Mouse (Mus musculus): ENCODE measurements around the gene Sobp. TPM values are rescaled to one million over a fixed set of nuclear protein-coding genes. Genes with fewer than 3 reads are reported as not detected.
A peak's percentile ranks its signal among the peaks of the same experiment; 100 is the strongest.

The Sobp gene
- polyA plus RNA-seq, 1 experiment from 2014 or later, result 3.7 TPM

DNA sequence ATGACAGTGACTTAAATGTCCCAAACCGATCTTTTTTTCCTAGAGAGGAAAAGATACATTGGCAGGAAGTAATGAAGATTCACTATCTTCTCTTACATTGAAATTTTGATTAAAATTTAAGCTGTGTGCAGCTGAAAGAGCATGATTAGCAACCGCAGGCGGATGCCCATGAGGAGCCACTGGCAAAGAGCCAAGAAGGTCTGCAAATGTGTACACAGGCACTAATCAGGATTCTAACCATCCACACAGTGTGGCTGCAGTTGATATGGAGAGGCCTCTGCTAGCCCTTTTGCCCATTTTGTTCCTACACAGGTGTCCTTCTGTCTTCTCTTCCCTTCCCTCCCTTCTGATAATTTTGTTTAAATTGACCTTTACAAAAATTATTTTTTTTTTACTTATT lies 84.3 kb downstream of the Sobp start:
- ATAC-seq (ENCODE audit: insufficient number of reproducible peaks, low FRiP score, low TSS enrichment, low read depth), result no peak
- H3K4me1 ChIP-seq, result no peaks in the 10 kb centered on the region
- no peaks in the 10 kb centered on the region for H3K27me3 ChIP-seq
- no peaks in the 10 kb centered on the region for H3K9me3 ChIP-seq (replicated peaks)
- H3K4me2 ChIP-seq (replicated peaks), result no peak overlapping the region
- H3K9ac ChIP-seq, result no peak overlapping the region
- no peak overlapping the region for H3K27ac ChIP-seq (replicated peaks)
- H3K36me3 ChIP-seq, result no peaks in the 10 kb centered on the region
- H3K4me3 ChIP-seq (replicated peaks), result no peak overlapping the region
- WGBS, result 76% methylated on average over 3 of the region's 3 CpGs

DNA sequence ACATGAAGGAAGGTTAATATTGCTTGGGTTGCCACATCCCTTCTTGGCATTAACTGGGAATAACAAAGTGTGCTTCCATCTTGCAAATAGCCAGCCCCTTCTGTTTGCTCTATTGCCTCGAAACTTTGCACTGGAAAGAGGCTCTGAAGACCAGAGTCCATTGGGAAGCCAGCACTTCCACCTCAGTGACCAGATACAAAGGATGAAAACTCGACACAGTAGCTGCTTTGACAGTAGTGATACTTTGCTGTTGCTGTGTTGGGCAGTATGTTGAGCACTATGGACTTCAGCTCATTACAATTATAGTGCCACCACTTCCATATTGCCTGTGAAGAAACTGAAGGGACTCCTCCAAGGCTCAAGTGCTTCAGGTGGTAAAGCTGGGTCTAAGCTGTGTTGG lies 86.9 kb downstream of the Sobp start:
- no peaks in the 10 kb centered on the region for H3K27me3 ChIP-seq
- H3K4me2 ChIP-seq (replicated peaks), result no peak overlapping the region
- H3K4me3 ChIP-seq (replicated peaks), result no peak overlapping the region
- WGBS, result 73% methylated on average over 2 of the region's 2 CpGs
- H3K4me1 ChIP-seq, result no peaks in the 10 kb centered on the region
- no peak overlapping the region for H3K9ac ChIP-seq
- no peak overlapping the region for H3K27ac ChIP-seq (replicated peaks)
- ATAC-seq (ENCODE audit: insufficient number of reproducible peaks, low FRiP score, low TSS enrichment, low read depth), result no peak
- no peaks in the 10 kb centered on the region for H3K36me3 ChIP-seq
- H3K9me3 ChIP-seq (replicated peaks), result no peaks in the 10 kb centered on the region

DNA sequence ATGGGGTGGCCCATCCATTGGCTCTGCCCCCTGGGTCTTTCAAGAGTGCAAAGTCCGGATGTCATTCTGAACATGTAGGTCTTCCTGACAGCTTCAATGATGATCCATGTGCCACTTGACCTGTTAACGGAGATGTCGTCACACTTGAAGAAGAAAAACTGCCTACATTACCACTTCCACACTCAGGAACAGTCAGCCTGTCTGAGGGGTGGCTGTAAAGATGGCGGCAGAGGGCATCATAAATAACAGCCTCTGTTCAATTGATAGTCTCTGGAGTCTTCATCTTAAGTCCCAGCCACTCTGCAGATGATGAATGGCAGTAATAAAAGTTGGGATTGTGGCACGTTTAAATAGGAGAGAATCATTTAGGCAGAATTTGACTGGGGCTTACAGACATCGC lies 87.4 kb downstream of the Sobp start:
- ATAC-seq (ENCODE audit: insufficient number of reproducible peaks, low FRiP score, low TSS enrichment, low read depth), result no peak
- Histone ChIP-seq H3K36me3 (no peaks in the 10 kb centered on the region), H3K4me1 (no peaks in the 10 kb centered on the region), H3K4me3 (replicated peaks) (no peak overlapping the region), H3K9me3 (replicated peaks) (no peaks in the 10 kb centered on the region), H3K4me2 (replicated peaks) (no peak overlapping the region), H3K9ac (no peak overlapping the region), H3K27ac (replicated peaks) (no peak overlapping the region), H3K27me3 (no peaks in the 10 kb centered on the region)
- 88% methylated on average over 6 of the region's 6 CpGs for WGBS

DNA sequence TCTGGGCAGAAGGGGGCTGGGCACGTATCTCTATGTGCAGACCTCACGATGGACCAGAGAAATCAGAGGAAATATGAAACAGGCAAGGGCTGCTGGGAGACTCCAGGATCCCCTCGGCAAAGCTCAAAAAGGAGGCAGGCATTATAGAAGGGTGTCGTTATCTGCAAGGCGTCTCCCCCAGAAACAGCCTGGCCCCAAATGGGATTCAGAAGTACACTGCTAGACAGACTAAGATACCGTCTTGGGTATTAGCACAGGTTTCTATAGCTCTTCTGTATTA lies 90.3 kb downstream of the Sobp start:
- Histone ChIP-seq H3K36me3 (no peaks in the 10 kb centered on the region), H3K4me2 (replicated peaks) (no peak overlapping the region), H3K9me3 (replicated peaks) (no peaks in the 10 kb centered on the region), H3K9ac (no peak overlapping the region), H3K4me3 (replicated peaks) (no peak overlapping the region), H3K4me1 (no peaks in the 10 kb centered on the region), H3K27me3 (no peaks in the 10 kb centered on the region), H3K27ac (replicated peaks) (no peak overlapping the region)
- ATAC-seq (ENCODE audit: insufficient number of reproducible peaks, low FRiP score, low TSS enrichment, low read depth), result no peak
- 51% methylated on average over 6 of the region's 6 CpGs for WGBS

DNA sequence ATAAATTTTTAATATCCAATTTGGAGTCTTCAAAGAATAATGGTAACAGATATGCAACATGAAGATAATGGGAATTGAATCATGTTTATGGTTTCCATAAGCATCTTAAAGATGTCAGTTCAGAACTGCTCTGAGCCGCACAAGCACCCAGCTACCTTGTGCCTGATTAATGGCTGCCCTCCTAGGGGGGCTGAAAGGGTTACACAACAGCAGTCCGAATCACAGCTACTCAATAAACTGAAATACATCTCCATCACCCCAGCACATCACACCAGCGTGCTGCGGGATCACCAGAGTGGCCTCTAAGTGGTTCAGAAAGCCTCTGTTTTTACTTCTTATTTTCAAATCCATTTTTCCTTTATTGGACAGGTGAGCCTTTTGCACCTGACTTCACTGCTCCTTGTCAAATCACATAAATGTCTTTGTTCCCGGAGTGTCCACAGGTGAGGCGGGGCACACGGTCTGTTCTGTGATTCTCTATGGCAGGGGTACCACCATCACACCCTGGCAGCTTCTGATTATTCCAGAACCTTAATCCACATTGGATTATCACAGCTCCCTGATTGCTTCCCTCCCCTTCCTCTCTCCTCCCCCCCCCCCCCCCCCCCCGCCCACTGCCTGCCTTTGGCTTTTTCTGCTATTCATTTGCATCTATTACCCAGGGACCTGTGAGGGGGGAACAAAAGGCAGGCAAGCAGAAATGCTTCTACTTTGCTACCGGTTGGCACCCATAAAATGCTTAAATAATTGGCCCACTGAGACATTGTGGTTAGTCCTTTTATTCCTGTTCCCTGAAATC lies 90.8 kb downstream of the Sobp start:
- ATAC-seq (ENCODE audit: insufficient number of reproducible peaks, low FRiP score, low TSS enrichment, low read depth), result no peak
- no peaks in the 10 kb centered on the region for H3K4me1 ChIP-seq

DNA sequence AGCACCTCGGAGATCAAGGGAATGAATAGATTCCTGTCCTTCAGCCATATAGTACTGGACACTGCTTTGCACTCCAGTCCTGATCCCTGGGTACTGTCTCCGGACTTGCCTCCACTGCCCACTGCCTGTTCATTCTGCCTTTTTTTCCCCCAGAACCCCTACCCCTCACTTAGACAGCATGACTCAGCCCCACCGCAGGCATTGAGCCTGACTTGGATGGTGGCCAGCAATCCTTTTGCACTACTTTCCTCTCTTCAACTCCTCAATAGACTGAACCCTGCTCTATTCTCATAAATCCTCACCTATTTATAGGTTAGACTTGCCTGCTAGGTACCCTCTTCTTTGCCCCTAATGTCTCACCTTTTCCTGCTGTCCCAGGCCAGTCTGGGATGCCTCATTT lies 93.0 kb downstream of the Sobp start:
- Histone ChIP-seq H3K27ac (replicated peaks) (no peak overlapping the region), H3K4me3 (replicated peaks) (no peak overlapping the region), H3K36me3 (no peaks in the 10 kb centered on the region), H3K27me3 (no peaks in the 10 kb centered on the region), H3K4me2 (replicated peaks) (no peak overlapping the region), H3K9ac (no peak overlapping the region), H3K4me1 (no peaks in the 10 kb centered on the region), H3K9me3 (replicated peaks) (no peaks in the 10 kb centered on the region)
- WGBS, result 71% methylated on average over 3 of the region's 3 CpGs
- no peak; the same call in 1 of the 2 replicates for ATAC-seq (ENCODE audit: insufficient number of reproducible peaks, low FRiP score, low TSS enrichment, low read depth)

More for the DNA sequence above, 90.8 kb downstream of the Sobp start:
- Histone ChIP-seq H3K9ac (no peak overlapping the region), H3K36me3 (no peaks in the 10 kb centered on the region), H3K27ac (replicated peaks) (no peak overlapping the region), H3K27me3 (no peaks in the 10 kb centered on the region), H3K4me3 (replicated peaks) (no peak overlapping the region), H3K9me3 (replicated peaks) (no peaks in the 10 kb centered on the region), H3K4me2 (replicated peaks) (no peak overlapping the region)
- WGBS, result 76% methylated on average over 8 of the region's 9 CpGs

DNA sequence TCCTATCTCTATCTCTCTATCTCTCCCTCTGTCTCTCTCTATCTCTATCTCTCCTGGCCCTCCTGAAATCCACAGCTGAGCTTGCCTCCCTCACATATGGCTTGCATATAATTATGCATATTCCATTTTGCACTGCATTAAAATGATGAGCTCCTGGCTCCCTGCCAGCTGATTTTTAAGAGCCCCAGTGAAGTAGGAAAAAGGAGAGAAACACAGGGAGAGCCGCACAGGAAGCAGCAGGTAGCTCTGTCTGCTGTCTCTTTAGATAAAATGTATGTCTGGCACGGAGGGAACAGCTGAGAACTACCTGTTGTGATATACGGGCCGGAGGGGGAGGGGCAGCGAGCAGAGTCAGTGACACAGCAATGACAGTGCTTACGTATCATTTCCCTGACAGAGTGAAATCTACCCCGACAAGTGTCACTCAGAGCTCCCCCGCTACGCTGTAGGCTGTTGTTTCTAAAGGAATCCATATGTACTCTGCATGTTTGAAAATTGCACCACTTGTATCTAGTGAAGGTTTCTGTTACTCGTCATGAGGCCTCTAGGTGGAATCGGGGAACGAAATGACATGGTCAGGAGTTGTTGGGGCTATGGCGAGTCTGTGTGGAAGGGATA lies 98.7 kb downstream of the Sobp start:
- Histone ChIP-seq H3K9ac (no peak overlapping the region), H3K36me3 (no peaks in the 10 kb centered on the region)
- no peak for ATAC-seq (ENCODE audit: insufficient number of reproducible peaks, low FRiP score, low TSS enrichment, low read depth)

DNA sequence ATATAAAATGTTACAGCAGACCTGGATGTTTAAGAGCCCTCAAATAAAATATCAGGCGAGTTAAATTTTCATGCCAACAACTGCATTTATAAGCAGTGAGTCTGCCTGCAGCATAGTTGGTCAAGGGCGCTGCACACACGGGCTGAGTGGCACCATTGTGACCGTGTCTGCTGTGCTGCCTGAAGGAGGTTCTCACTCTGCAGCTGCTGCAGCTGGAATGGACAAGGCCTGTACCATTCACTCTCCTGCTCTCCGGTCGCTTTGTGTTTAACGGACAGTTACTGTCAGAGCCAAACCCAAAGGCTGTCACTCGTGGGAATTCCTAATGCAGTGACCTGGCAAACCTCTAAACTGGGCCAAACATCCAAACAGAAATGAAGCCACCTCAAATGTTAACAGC lies 101.0 kb downstream of the Sobp start:
- H3K9me3 ChIP-seq (replicated peaks), result no peaks in the 10 kb centered on the region
- no peak overlapping the region for H3K4me3 ChIP-seq (replicated peaks)
- peaks cover 19% of the 10 kb centered on the region; the same call in 1 of the 2 replicates for H3K4me1 ChIP-seq
- ATAC-seq (ENCODE audit: insufficient number of reproducible peaks, low FRiP score, low TSS enrichment, low read depth), result no peak
- H3K27ac ChIP-seq (replicated peaks), result no peak overlapping the region
- H3K9ac ChIP-seq, result no peak overlapping the region
- no peak overlapping the region for H3K4me2 ChIP-seq (replicated peaks)
- H3K27me3 ChIP-seq, result no peaks in the 10 kb centered on the region
- no peaks in the 10 kb centered on the region for H3K36me3 ChIP-seq
- 54% methylated on average over 8 of the region's 8 CpGs for WGBS

More for the DNA sequence above, 98.7 kb downstream of the Sobp start:
- Histone ChIP-seq H3K4me1 (peaks cover 19% of the 10 kb centered on the region; the same call in 1 of the 2 replicates), H3K9me3 (replicated peaks) (no peaks in the 10 kb centered on the region), H3K27ac (replicated peaks) (no peak overlapping the region), H3K27me3 (no peaks in the 10 kb centered on the region), H3K4me3 (replicated peaks) (no peak overlapping the region), H3K4me2 (replicated peaks) (peak overlapping the region; percentile 27; the same call in 1 of the 2 replicates)
- 43% methylated on average over 13 of the region's 13 CpGs for WGBS

DNA sequence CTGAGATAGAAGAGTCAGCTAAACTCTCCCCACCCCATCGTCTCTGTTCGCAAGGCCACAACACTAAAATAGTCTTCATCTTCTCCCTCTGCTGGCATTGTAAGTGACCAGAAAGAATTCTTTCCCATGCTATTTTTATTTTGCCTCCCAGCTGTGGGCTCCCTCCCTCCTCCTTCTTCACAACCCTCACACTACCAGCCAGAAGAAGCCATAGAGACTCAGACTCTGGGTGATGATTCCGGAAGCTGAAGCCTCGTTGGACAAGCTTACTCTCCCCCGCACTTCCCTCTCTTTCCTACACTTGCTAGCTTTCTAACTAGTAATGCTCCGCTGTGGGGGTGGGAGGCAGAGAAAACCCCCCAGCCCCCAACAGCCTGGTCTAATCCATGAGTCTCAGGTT lies 103.4 kb downstream of the Sobp start:
- WGBS, result 78% methylated on average over 6 of the region's 6 CpGs
- no peak for ATAC-seq (ENCODE audit: insufficient number of reproducible peaks, low FRiP score, low TSS enrichment, low read depth)
- no peaks in the 10 kb centered on the region for H3K36me3 ChIP-seq
- H3K9me3 ChIP-seq (replicated peaks), result no peaks in the 10 kb centered on the region
- no peak overlapping the region for H3K9ac ChIP-seq
- H3K27ac ChIP-seq (replicated peaks), result no peak overlapping the region
- H3K4me3 ChIP-seq (replicated peaks), result no peak overlapping the region
- no peaks in the 10 kb centered on the region for H3K27me3 ChIP-seq
- peaks cover 19% of the 10 kb centered on the region; the same call in 1 of the 2 replicates for H3K4me1 ChIP-seq
- no peak overlapping the region for H3K4me2 ChIP-seq (replicated peaks)

DNA sequence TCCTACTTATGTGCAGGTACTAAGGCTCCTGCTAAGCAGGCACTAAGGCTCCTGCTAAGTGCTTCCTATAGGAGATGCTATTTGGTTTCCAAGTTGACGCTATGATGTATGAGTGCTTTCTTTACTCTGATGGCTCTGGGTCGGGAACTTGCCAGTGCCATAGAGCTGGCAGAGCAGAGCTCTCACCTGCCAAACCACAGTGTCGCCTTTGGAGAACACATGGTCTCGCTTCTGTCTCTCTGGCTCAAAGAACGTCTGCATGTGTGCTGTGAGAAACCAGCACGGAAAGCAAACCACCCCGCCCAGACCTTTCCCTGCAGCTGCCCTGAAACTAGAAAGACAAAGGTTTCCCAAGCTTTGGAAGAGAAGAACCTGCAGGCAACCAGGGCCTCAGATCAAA lies 109.0 kb downstream of the Sobp start:
- H3K36me3 ChIP-seq, result no peaks in the 10 kb centered on the region
- H3K27me3 ChIP-seq, result no peaks in the 10 kb centered on the region
- no peak overlapping the region for H3K27ac ChIP-seq (replicated peaks)
- H3K9ac ChIP-seq, result no peak overlapping the region
- no peak overlapping the region for H3K4me2 ChIP-seq (replicated peaks)
- no peak for ATAC-seq (ENCODE audit: insufficient number of reproducible peaks, low FRiP score, low TSS enrichment, low read depth)
- H3K9me3 ChIP-seq (replicated peaks), result no peaks in the 10 kb centered on the region
- no peak overlapping the region for H3K4me3 ChIP-seq (replicated peaks)
- 0 out of 2 replicates have a peak, but pooled peaks cover 2% of the 10 kb centered on the region for H3K4me1 ChIP-seq
- 81% methylated on average over 7 of the region's 7 CpGs for WGBS

DNA sequence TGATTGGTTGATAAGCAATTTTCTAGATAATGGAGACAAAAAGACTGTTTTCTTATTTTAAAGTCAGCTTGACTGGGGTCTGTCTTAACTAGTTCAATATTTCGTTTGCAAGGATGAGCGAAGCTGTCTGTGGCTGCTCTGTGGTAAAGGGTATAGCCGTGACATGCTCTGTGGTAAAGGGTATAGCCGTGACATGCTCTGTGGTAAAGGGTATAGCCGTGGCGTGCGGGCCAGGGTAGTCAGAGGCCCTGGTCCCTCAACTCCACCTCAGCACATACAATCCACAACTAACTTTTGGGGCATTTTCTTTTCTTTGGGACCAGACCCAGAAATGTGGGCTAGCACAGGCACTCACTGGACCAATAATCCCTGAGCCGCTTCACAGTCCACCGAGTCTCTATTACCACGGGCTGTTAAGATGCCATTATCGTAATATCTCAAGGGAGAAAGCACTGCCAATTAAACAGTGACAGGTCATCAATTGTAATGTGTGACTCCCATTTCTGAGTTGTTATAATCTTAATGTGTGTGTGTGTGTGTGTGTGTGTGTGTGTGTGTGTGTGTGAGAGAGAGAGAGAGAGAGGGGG lies 112.7 kb downstream of the Sobp start:
- no peaks in the 10 kb centered on the region for H3K36me3 ChIP-seq
- 73% methylated on average over 11 of the region's 11 CpGs for whole genome bisulfite sequencing
- 0 out of 2 replicates have a peak, but pooled peaks cover 2% of the 10 kb centered on the region for H3K4me1 ChIP-seq
- ATAC-seq (ENCODE audit: insufficient number of reproducible peaks, low FRiP score, low TSS enrichment, low read depth), result no peak
- no peak overlapping the region for H3K4me3 ChIP-seq (replicated peaks)
- H3K27me3 ChIP-seq, result no peaks in the 10 kb centered on the region
- no peaks in the 10 kb centered on the region for H3K9me3 ChIP-seq (replicated peaks)
- no peak overlapping the region for H3K9ac ChIP-seq
- H3K4me2 ChIP-seq (replicated peaks), result no peak overlapping the region
- H3K27ac ChIP-seq (replicated peaks), result no peak overlapping the region

Measured in embryonic facial prominence, embryonic 15.5 days (tissue).